Mouse (Mus musculus) intestine, embryonic 14.5 days (tissue): ENCODE measurements around the gene Cetn4. TPM values are rescaled to one million over a fixed set of nuclear protein-coding genes. Genes with fewer than 3 reads are reported as not detected.

ENCODE experiments used
- ATAC-seq: fragments of 200-750 bp; cut with Nextera tagmentation; replicated peaks from 2 replicates; pipeline ENCODE4 v1.8.0; 2017; ENCODE audit warnings: low read depth, moderate number of reproducible peaks, moderate TSS enrichment, moderate library complexity; ENCODE audit not compliant: low FRiP score, low TSS enrichment
- DNase-seq: peaks from one replicate; pipeline ENCODE4 v3.0.0-alpha.2; 2018; ENCODE audit warnings: low spot score
- H3K27ac ChIP-seq: fragments of 300-500 bp; sonication (generic); 2 replicates; pipeline ENCODE4 v1.5.1; 2014; ENCODE audit warnings: low read depth, mild to moderate bottlenecking, control low read depth
- H3K27me3 ChIP-seq: fragments of 300-500 bp; sonication (generic); replicated peaks from 2 replicates; pipeline ENCODE4 v1.6.1; 2014; ENCODE audit warnings: low read length, control low read depth; ENCODE audit not compliant: control insufficient read depth, insufficient read depth
- H3K36me3 ChIP-seq: fragments of 300-500 bp; sonication (generic); 2 replicates; pipeline ENCODE4 v1.6.1; 2014; ENCODE audit warnings: low read length, control low read depth; ENCODE audit not compliant: control insufficient read depth, insufficient read depth
- H3K4me1 ChIP-seq: fragments of 300-500 bp; sonication (generic); replicated peaks from 2 replicates; pipeline ENCODE4 v1.6.1; 2014; ENCODE audit warnings: low read length, control low read depth, mixed read lengths; ENCODE audit not compliant: control insufficient read depth, insufficient read depth
- H3K4me2 ChIP-seq: fragments of 300-500 bp; sonication (generic); 2 replicates; pipeline ENCODE4 v1.6.1; 2014; ENCODE audit warnings: low read length
- H3K4me3 ChIP-seq: fragments of 300-500 bp; sonication (generic); 2 replicates; pipeline ENCODE4 v1.5.1; 2014; ENCODE audit warnings: low read depth, low read length, control low read depth, mixed read lengths
- H3K9ac ChIP-seq: fragments of 300-500 bp; sonication (generic); 2 replicates; pipeline ENCODE4 v1.6.1; 2014; ENCODE audit warnings: mild to moderate bottlenecking, low read length
- H3K9me3 ChIP-seq: fragments of 300-500 bp; sonication (generic); 2 replicates; pipeline ENCODE4 v1.6.1; 2016; ENCODE audit warnings: low read length, control low read depth; ENCODE audit not compliant: control insufficient read depth
- WGBS: fragments of 180-500 bp; shearing (Covaris S2); extraction: QIAGEN DNeasy Blood & Tissue Kit; methylation state at CpG from one replicate; pipeline ENCODE4 v1.1.7; 2014; 5-methylcytosine and 5-hydroxymethylcytosine counted together
- polyA plus RNA-seq: library from polyadenylated mRNA; unstranded; fragments of >200 nt; fragmentation: Nextera tagmentation; extraction: Ambion mirVana; gene quantifications from 2 replicates; pipeline ENCODE4 v1.2.1, GENCODE M21; 2014

The Cetn4 gene
- polyA plus RNA-seq, 1 experiment from 2014 or later = 0.46 TPM

GRCm38 (mm10) chr3:37316233-37316632 lies 3.7 kb upstream of the Cetn4 start:
- ATAC-seq (no peak), DNase-seq (no peak)
- Histone ChIP-seq H3K4me3 (no peak overlapping the region), H3K36me3 (peaks cover 16% of the 10 kb centered on the region), H3K27ac (no peak overlapping the region), H3K4me2 (no peak overlapping the region), H3K9ac (no peak overlapping the region), H3K4me1 (peaks cover 8% of the 10 kb centered on the region; the same call in 1 of the 2 replicates), H3K27me3 (no peaks in the 10 kb centered on the region), H3K9me3 (no peaks in the 10 kb centered on the region)
- WGBS = 95% methylated on average over 1 of the region's 1 CpGs

- Histone ChIP-seq H3K4me2 (peak overlapping the region; percentile 54), H3K4me3 (peak overlapping the region; percentile 79; the same call in 1 of the 2 replicates), H3K4me1 (peaks cover 8% of the 10 kb centered on the region; the same call in 1 of the 2 replicates), H3K9me3 (no peaks in the 10 kb centered on the region), H3K36me3 (peaks cover 3% of the 10 kb centered on the region; the same call in 1 of the 2 replicates), H3K27ac (peak overlapping the region; percentile 25; the same call in 1 of the 2 replicates), H3K27me3 (no peaks in the 10 kb centered on the region), H3K9ac (peak overlapping the region; percentile 84)
- ATAC-seq = no peak
- no peak for DNase-seq
- WGBS = 33% methylated on average over 1 of the region's 1 CpGs
Observed at GRCm38 (mm10) chr3:37313371-37313770, 863 bp upstream of the Cetn4 start.

GRCm38 (mm10) chr3:37311897-37312369 lies 575 bp downstream of the Cetn4 start:
- peaks cover 3% of the 10 kb centered on the region; the same call in 1 of the 2 replicates for H3K36me3 ChIP-seq
- 3% methylated on average over 10 of the region's 10 CpGs for WGBS
- no peak; the same call in 1 of the 2 replicates for ATAC-seq
- no peaks in the 10 kb centered on the region for H3K27me3 ChIP-seq
- no peak overlapping the region for H3K27ac ChIP-seq
- H3K4me2 ChIP-seq = peak overlapping the region; percentile 54
- H3K4me3 ChIP-seq = peak overlapping the region; percentile 79
- no peaks in the 10 kb centered on the region for H3K9me3 ChIP-seq
- no peak for DNase-seq
- H3K9ac ChIP-seq = peak overlapping the region; percentile 84
- H3K4me1 ChIP-seq = peaks cover 8% of the 10 kb centered on the region; the same call in 1 of the 2 replicates

GRCm38 (mm10) chr3:37303392-37304139 lies 8.9 kb downstream of the Cetn4 start:
- Histone ChIP-seq H3K36me3 (no peaks in the 10 kb centered on the region), H3K27ac (no peak overlapping the region), H3K9me3 (no peaks in the 10 kb centered on the region), H3K4me2 (no peak overlapping the region), H3K4me3 (no peak overlapping the region), H3K4me1 (no peaks in the 10 kb centered on the region), H3K27me3 (no peaks in the 10 kb centered on the region), H3K9ac (no peak overlapping the region)
- DNase-seq (no peak), ATAC-seq (no peak; the same call in 1 of the 2 replicates)
- 60% methylated on average over 8 of the region's 8 CpGs for WGBS

- H3K27me3 ChIP-seq = no peaks in the 10 kb centered on the region
Observed at GRCm38 (mm10) chr3:37302685-37303084, 9.8 kb downstream of the Cetn4 start.

GRCm38 (mm10) chr3:37299470-37299869 lies 13.0 kb downstream of the Cetn4 start:
- Histone ChIP-seq H3K9ac (no peak overlapping the region), H3K4me2 (no peak overlapping the region), H3K36me3 (no peaks in the 10 kb centered on the region), H3K27me3 (no peaks in the 10 kb centered on the region), H3K4me1 (no peaks in the 10 kb centered on the region), H3K27ac (no peak overlapping the region), H3K9me3 (no peaks in the 10 kb centered on the region), H3K4me3 (no peak overlapping the region)
- 78% methylated on average over 3 of the region's 3 CpGs for WGBS
- ATAC-seq (no peak), DNase-seq (no peak)

More at GRCm38 (mm10) chr3:37302685-37303084, 9.8 kb downstream of the Cetn4 start:
- H3K4me1 ChIP-seq = no peaks in the 10 kb centered on the region
- ATAC-seq = no peak
- H3K36me3 ChIP-seq = no peaks in the 10 kb centered on the region
- H3K4me2 ChIP-seq = no peak overlapping the region
- H3K9me3 ChIP-seq = no peaks in the 10 kb centered on the region
- no peak overlapping the region for H3K9ac ChIP-seq
- 39% methylated on average over 12 of the region's 12 CpGs for WGBS
- no peak overlapping the region for H3K27ac ChIP-seq
- H3K4me3 ChIP-seq = no peak overlapping the region
- DNase-seq = peak; percentile 69

- 68% methylated on average over 2 of the region's 2 CpGs for WGBS
- Histone ChIP-seq H3K9me3 (no peaks in the 10 kb centered on the region), H3K36me3 (no peaks in the 10 kb centered on the region), H3K9ac (no peak overlapping the region), H3K27me3 (no peaks in the 10 kb centered on the region), H3K4me2 (no peak overlapping the region), H3K4me3 (no peak overlapping the region), H3K4me1 (no peaks in the 10 kb centered on the region), H3K27ac (no peak overlapping the region)
- ATAC-seq (no peak), DNase-seq (no peak)
Observed at GRCm38 (mm10) chr3:37292654-37293053, 19.9 kb downstream of the Cetn4 start.

GRCm38 (mm10) chr3:37291929-37292328 lies 20.6 kb downstream of the Cetn4 start:
- Histone ChIP-seq H3K36me3 (no peaks in the 10 kb centered on the region), H3K4me2 (no peak overlapping the region), H3K9ac (no peak overlapping the region), H3K9me3 (no peaks in the 10 kb centered on the region), H3K27ac (no peak overlapping the region), H3K4me1 (no peaks in the 10 kb centered on the region), H3K27me3 (no peaks in the 10 kb centered on the region), H3K4me3 (no peak overlapping the region)
- ATAC-seq (no peak), DNase-seq (no peak)
- 84% methylated on average over 2 of the region's 2 CpGs for WGBS
